Mouse (Mus musculus): Measurements from ENCODE around the gene Mark1. TPM values are rescaled to one million over a fixed set of nuclear protein-coding genes. Genes with fewer than 3 reads are reported as not detected.

Gene Mark1
- polyA plus RNA-seq (2015; fragmentation: Nextera tagmentation; extraction: Ambion mirVana) = 2.4 and 2.9 TPM in 2 replicates

DNA sequence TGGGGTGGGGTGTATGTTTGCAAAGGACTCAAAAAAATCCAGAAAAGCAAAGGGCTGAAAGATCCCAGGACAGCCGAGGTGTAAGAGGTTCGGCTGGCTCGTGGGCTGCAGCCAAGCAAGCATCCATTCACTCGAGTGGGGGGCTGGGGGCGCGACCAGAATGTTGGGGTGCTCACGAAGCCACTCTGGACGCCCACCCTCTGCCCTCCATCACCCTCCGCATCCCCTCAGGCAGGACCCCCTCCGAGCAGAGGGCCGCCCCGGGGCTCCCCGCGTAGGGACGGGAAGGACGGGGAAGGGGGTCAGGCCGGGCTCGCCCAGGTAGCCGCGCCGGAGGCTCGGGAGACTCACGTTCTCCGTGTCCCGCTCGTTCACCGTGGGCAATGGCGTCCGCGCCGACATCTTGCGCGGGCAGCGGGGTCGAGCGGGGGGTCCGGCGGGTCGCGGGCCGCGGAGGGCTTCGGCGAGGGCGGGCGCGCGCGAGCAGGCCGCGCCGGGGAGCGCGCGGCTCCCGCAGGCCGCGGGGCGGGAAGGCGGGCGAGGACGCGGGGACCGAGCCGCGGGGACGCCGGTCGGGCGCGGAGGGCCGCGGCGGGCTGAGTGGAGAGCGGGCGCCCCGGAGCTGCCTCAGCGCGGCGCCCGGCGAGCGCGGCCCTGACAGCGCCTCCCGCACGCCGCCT, at the start of gene Mark1:
Gene Mark1 (minus strand): TSS at position 500 of the 680 bp plus-strand sequence.
- Histone ChIP-seq H3K27ac (peak within 1 kb of the TSS; percentile 77), H3K4me1 (peaks cover 15% of the 10 kb centered on the region), H3K36me3 (no peaks in the 10 kb centered on the region), H3K9me3 (no peaks in the 10 kb centered on the region), H3K27me3 (0 out of 2 replicates have a peak, but pooled peaks cover 3% of the 10 kb centered on the region), H3K4me3 (peak within 1 kb of the TSS; percentile 80), H3K9ac (peak within 1 kb of the TSS; percentile 85), H3K4me2 (peak within 1 kb of the TSS; percentile 79)
- WGBS = 1% methylated on average over 59 of the region's 88 CpGs
- 0 out of 2 replicates have a peak, but pooled peaks have one; percentile 7 for ATAC-seq (ENCODE audit: insufficient number of reproducible peaks, low FRiP score, low TSS enrichment, low read depth)

DNA sequence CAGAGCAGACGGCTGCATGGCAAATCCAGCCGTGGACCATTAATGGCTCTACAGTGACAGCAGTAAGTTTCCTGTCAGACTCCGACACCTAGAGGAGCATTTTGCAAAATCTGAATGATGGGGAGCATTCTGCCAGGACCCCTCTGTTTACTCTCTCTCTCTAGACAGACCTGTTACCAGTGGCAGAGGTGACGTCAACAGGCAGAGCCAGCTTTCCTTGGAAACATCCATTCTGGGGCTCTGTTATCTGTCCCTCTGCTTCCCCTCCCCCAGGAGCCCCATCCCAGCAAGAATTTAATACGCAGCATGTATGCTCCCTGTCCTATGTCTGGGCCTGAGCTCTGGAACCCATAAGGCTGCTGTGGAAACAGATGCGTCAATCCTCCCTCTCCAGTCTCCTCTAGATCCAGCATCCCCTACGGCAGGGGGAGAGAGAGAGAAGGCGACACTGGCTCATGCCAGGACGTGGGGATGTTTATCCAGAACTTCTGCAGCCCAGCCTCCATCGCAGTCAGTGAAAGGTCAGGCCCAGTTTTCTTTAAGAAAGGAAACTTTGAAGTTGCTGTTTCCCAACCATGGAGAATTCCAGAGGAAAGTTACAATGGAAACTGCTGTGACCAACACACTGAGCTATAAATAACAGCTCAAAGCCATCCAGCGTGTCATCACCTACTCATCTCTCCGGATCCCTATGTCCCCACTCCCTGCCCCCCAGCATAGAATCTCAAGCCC, 48.3 kb upstream of the Mark1 start:
- H3K9me3 ChIP-seq = no peaks in the 10 kb centered on the region
- H3K9ac ChIP-seq = no peak overlapping the region
- no peak for ATAC-seq (ENCODE audit: insufficient number of reproducible peaks, low FRiP score, low TSS enrichment, low read depth)
- no peaks in the 10 kb centered on the region for H3K36me3 ChIP-seq
- no peak overlapping the region for H3K4me2 ChIP-seq
- no peak overlapping the region for H3K4me3 ChIP-seq
- no peaks in the 10 kb centered on the region for H3K27me3 ChIP-seq
- H3K4me1 ChIP-seq = no peaks in the 10 kb centered on the region; the same call in 1 of the 2 replicates
- WGBS = 58% methylated on average over 12 of the region's 12 CpGs
- no peak overlapping the region for H3K27ac ChIP-seq

DNA sequence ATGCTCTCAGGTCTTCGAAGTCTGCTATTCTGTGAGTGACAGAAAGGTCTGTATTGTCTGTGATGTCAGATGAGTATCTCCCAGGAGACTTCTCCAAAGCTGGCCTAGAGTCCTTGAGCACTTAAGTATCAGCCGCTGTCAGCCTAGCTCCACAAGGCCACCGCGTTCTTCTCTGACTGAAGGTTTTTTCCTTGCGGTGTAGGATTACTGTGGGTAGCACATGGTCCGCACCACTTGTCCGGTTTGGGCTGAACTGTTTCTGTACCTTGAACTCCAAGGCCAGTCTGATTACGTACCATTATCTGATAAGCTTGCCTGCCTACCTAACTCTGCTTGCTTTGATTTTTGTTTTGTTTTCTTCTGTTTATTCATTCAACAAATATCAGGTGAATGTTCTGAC, 47.1 kb upstream of the Mark1 start:
- ATAC-seq (ENCODE audit: insufficient number of reproducible peaks, low FRiP score, low TSS enrichment, low read depth) = no peak
- WGBS = 82% methylated on average over 8 of the region's 8 CpGs
- H3K4me2 ChIP-seq = no peak overlapping the region
- H3K4me1 ChIP-seq = no peaks in the 10 kb centered on the region; the same call in 1 of the 2 replicates
- H3K4me3 ChIP-seq = no peak overlapping the region
- H3K27me3 ChIP-seq = no peaks in the 10 kb centered on the region
- H3K9me3 ChIP-seq = no peaks in the 10 kb centered on the region
- no peak overlapping the region for H3K9ac ChIP-seq
- H3K27ac ChIP-seq = no peak overlapping the region
- H3K36me3 ChIP-seq = no peaks in the 10 kb centered on the region

DNA sequence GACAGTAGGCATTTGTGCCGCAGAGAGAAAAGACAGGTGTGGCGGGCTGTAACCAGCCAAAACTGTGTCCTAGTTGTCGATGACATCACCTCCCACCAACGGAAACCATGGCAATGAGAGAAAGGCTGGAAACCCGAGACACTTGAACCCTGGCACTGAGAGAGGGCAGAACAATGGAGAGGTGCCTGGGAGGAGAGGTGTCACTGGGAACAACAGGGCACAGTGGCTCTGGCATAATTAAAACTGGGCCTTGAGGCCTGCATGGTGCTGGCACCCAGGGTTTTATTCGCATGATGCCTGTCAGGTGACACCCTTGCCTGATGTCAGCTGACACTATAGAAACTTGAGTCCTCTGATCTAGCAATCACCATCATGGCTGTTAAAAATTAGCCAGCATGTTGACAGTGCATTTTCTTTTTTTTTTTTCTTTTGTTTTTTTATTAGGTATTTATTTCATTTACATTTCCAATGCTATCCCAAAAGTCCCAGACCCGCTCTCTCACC, 38.9 kb upstream of the Mark1 start:
- Histone ChIP-seq H3K9ac (no peak overlapping the region), H3K4me2 (no peak overlapping the region), H3K27me3 (no peaks in the 10 kb centered on the region), H3K36me3 (no peaks in the 10 kb centered on the region), H3K4me1 (no peaks in the 10 kb centered on the region), H3K9me3 (no peaks in the 10 kb centered on the region), H3K27ac (no peak overlapping the region), H3K4me3 (no peak overlapping the region)
- no peak for ATAC-seq (ENCODE audit: insufficient number of reproducible peaks, low FRiP score, low TSS enrichment, low read depth)
- WGBS = 61% methylated on average over 7 of the region's 7 CpGs

DNA sequence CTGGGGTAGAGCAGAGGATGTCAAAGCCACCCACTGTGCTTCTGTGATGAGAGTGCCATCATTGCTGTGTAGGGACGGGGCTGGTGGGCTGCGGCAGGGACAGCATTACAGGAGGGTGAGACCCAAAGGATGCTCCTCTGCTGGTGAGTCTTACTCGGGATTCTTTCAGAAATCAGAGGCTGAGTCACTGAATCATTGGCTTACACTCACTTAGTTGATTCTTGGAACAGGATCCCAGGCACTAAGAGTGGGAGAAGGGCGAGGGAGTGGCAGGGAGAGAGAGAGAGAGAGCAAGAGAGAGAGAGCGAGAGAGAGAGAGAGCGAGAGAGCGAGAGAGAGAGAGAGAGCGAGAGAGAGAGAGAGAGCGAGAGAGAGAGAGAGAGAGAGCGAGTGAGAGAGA, 31.2 kb upstream of the Mark1 start:
- no peak overlapping the region for H3K4me2 ChIP-seq
- 88% methylated on average over 10 of the region's 10 CpGs for WGBS
- H3K27ac ChIP-seq = no peak overlapping the region
- ATAC-seq (ENCODE audit: insufficient number of reproducible peaks, low FRiP score, low TSS enrichment, low read depth) = no peak
- no peaks in the 10 kb centered on the region for H3K27me3 ChIP-seq
- no peak overlapping the region for H3K9ac ChIP-seq
- H3K4me3 ChIP-seq = no peak overlapping the region
- no peaks in the 10 kb centered on the region for H3K36me3 ChIP-seq
- H3K4me1 ChIP-seq = no peaks in the 10 kb centered on the region
- no peaks in the 10 kb centered on the region for H3K9me3 ChIP-seq

DNA sequence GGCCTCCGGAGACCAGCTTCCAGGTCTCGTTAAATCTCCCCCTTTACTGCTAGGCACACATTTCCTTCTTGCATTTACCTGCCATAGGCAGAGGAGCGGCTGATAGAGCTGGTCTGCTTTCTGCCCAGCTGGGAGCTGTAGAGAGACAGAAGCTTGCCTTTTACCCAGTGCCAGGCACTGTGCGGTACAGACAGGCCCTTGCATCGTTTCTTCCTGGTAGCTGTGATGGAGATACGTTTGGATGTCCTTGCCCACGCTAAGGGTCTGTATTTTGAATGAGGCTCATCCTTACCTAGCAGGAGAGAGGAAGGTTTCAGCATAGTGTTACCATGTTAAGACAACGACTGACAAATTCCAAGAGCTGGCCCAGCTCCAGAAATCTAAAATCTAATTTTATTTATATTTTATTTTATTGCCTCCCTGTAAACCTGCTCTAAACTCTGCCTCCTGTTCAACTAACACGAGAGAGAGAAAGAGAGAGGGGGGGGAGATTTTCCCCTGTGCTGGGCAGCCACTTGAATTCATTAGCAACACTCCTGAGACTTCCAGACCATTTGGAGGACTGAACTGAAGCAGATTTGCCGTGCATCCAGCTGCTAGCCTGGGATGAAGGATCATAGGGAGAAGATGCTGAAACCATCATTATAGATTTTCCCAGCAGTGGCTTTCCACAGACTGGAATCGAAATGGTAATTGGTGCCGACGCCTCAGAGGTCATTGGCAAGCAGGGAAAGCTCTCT, 21.2 kb upstream of the Mark1 start:
- WGBS = 51% methylated on average over 13 of the region's 13 CpGs
- no peak overlapping the region for H3K4me3 ChIP-seq
- H3K27ac ChIP-seq = no peak overlapping the region
- H3K4me2 ChIP-seq = no peak overlapping the region
- H3K9me3 ChIP-seq = no peaks in the 10 kb centered on the region
- H3K4me1 ChIP-seq = no peaks in the 10 kb centered on the region
- H3K9ac ChIP-seq = no peak overlapping the region
- no peak for ATAC-seq (ENCODE audit: insufficient number of reproducible peaks, low FRiP score, low TSS enrichment, low read depth)
- H3K36me3 ChIP-seq = no peaks in the 10 kb centered on the region
- no peaks in the 10 kb centered on the region for H3K27me3 ChIP-seq

DNA sequence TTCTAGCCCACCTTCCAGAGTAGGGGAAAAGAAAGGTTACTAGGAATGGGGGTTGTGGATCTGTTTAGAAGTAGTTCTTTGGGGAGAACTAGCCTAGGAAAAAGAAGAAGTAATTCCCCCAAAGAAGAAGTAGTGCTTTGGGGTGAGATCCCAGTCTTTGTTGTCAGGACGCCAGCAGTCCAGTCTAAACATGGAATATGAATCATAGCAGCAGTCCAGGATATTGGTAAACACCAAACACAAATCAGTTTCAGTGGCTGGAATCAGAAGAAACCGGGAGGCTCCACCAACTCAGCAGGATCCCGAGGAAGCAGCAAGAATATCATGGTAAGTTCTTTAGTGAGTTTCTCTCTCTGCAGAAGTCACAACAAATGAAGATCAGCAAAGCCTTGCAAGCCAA, 13.2 kb upstream of the Mark1 start:
- Histone ChIP-seq H3K9me3 (no peaks in the 10 kb centered on the region), H3K27ac (no peak overlapping the region), H3K9ac (no peak overlapping the region), H3K4me1 (no peaks in the 10 kb centered on the region), H3K4me2 (no peak overlapping the region), H3K4me3 (no peak overlapping the region), H3K27me3 (no peaks in the 10 kb centered on the region), H3K36me3 (no peaks in the 10 kb centered on the region)
- WGBS = 88% methylated on average over 3 of the region's 3 CpGs
- ATAC-seq (ENCODE audit: insufficient number of reproducible peaks, low FRiP score, low TSS enrichment, low read depth) = no peak

DNA sequence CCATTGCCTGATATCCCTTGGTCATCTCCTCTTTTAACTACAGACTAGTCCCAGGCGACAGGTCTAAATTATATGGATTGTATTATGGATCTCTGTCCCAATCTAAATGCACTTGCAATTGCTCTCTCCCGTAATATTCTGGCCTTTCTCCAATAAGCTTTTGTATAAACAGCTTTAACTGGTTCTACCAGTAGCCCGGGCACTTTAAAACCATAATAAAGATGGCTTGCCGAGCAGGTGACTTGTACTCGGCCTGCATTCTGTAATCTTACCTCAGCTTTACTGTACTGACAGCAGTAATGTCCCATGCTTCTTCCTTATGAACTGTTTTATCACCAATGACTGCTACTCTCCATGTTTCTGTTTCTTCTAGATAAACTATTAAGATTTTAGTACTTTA, 7.7 kb upstream of the Mark1 start:
- ATAC-seq (ENCODE audit: insufficient number of reproducible peaks, low FRiP score, low TSS enrichment, low read depth) = no peak
- 58% methylated on average over 5 of the region's 5 CpGs for WGBS

DNA sequence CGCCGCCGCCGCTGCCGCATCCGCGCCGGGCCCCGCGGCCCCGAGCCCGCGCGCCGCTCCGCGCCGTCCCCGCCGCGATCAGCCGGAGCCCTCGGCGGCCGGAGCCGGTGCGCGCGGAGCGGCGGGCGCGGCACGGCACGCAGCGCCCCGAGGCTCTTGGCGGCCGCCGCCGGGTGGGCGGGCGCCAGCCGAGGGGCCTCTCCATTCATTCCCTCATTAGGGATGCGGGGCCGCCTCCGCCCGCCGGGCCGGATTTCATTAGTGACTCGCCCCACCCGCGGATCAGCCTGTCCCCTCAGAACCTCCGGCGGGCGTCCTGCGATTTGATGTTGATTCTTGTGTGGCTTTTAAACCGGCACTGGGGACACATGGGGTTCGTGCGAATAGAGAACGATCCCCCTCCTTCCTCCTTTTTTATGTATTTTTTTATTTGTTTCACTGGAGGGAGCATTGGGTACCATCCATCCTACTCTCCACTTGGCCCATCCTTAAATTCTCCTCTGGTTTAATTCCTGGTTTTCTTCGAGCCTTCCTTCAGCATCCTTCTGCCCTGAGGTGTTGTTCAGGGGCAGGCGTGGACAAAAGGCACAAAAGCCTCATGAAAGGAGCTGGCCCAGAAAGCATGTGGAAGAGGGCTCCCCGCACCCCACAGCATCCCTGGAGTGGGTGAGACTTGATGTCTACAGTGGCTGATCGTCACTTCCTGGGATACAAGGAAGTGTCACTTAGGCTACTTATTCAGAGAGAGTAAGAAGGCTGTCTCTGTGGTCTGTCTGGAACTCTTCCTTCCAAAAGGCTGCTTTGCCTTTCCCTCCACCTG, 620 bp upstream of the Mark1 start:
- Histone ChIP-seq H3K9ac (peak overlapping the region; percentile 85), H3K4me2 (peak overlapping the region; percentile 79), H3K27ac (0 out of 2 replicates have a peak overlapping the region, but pooled peaks have one; percentile 11), H3K4me3 (peak overlapping the region; percentile 80), H3K27me3 (0 out of 2 replicates have a peak, but pooled peaks cover 3% of the 10 kb centered on the region), H3K9me3 (no peaks in the 10 kb centered on the region), H3K4me1 (peaks cover 15% of the 10 kb centered on the region), H3K36me3 (no peaks in the 10 kb centered on the region)
- WGBS = 2% methylated on average over 65 of the region's 65 CpGs
- peak; percentile 30; the same call in 1 of the 2 replicates for ATAC-seq (ENCODE audit: insufficient number of reproducible peaks, low FRiP score, low TSS enrichment, low read depth)

More for the DNA sequence above, 7.7 kb upstream of the Mark1 start:
- Histone ChIP-seq H3K9ac (no peak overlapping the region), H3K4me3 (no peak overlapping the region), H3K9me3 (no peaks in the 10 kb centered on the region), H3K4me2 (no peak overlapping the region), H3K4me1 (no peaks in the 10 kb centered on the region), H3K27ac (no peak overlapping the region), H3K36me3 (no peaks in the 10 kb centered on the region), H3K27me3 (no peaks in the 10 kb centered on the region)

DNA sequence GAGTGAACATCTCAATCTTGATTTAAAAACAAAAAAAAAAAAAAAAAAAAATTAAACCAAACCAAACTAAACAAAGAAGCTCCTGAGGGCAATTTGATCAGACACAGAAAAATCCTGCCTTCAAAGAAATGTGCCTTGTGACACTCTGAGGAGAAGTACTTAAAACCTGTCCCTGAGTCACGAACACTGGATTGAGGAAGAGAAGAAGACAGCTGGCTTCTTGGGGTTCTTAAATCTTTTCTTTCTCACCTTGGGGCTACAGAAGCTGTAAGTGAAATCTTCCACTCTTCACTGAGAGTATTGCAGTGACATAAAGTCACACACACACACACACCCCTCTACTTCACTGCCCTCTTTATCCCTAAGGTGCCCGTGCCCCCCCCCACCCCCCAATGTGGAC, 739 bp downstream of the Mark1 start:
- 0 out of 2 replicates have a peak, but pooled peaks cover 3% of the 10 kb centered on the region for H3K27me3 ChIP-seq
- H3K9me3 ChIP-seq = no peaks in the 10 kb centered on the region
- peak overlapping the region; percentile 85 for H3K9ac ChIP-seq
- H3K4me1 ChIP-seq = peaks cover 15% of the 10 kb centered on the region
- 0 out of 2 replicates have a peak overlapping the region, but pooled peaks have one; percentile 77 for H3K27ac ChIP-seq
- no peaks in the 10 kb centered on the region for H3K36me3 ChIP-seq
- no peak for ATAC-seq (ENCODE audit: insufficient number of reproducible peaks, low FRiP score, low TSS enrichment, low read depth)
- H3K4me2 ChIP-seq = peak overlapping the region; percentile 79
- WGBS = 16% methylated on average over 2 of the region's 2 CpGs
- peak overlapping the region; percentile 80 for H3K4me3 ChIP-seq

DNA sequence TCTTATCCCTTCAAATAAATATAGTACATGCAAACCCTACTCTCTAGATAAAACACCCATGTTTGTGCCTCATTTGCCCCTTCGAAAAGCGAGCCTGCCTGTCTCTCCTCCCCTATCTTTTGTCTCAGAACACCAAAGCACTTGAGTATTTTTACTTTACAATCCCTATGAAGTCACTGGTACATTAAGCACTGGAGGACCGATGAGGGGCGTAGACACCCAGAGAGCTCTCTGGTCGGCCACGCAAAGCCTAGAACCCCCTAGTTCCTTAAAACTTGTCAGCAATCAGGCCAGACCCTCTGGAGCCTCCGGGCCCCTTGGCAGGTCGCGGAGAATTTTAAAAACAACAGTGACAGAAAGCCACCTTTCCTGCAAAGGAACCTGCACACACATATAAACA, 1.2 kb downstream of the Mark1 start:
- Histone ChIP-seq H3K4me3 (0 out of 2 replicates have a peak overlapping the region, but pooled peaks have one; percentile 12), H3K27me3 (0 out of 2 replicates have a peak, but pooled peaks cover 3% of the 10 kb centered on the region), H3K36me3 (no peaks in the 10 kb centered on the region), H3K4me2 (peak overlapping the region; percentile 79), H3K4me1 (peaks cover 15% of the 10 kb centered on the region), H3K9ac (no peak overlapping the region), H3K27ac (no peak overlapping the region), H3K9me3 (no peaks in the 10 kb centered on the region)
- 47% methylated on average over 9 of the region's 9 CpGs for WGBS
- ATAC-seq (ENCODE audit: insufficient number of reproducible peaks, low FRiP score, low TSS enrichment, low read depth) = no peak
